Mouse (Mus musculus): ENCODE measurements around the gene Rps28.

Gene Rps28

GRCm38 (mm10) chr17:33817969-33818643 lies 6.3 kb downstream of the Rps28 start:
- Histone ChIP-seq H3K36me3 (ENCODE audit: insufficient read depth, low read length) (peaks cover 78% of the 10 kb centered on the region), H3K9me3 (ENCODE audit: low read length) (no peaks in the 10 kb centered on the region), H3K27me3 (ENCODE audit: insufficient read depth, low read length) (no peaks in the 10 kb centered on the region), H3K4me3 (replicated peaks; ENCODE audit: low read length) (peak overlapping the region; percentile 89), H3K4me1 (replicated peaks; ENCODE audit: low read depth, low read length) (peaks cover 83% of the 10 kb centered on the region)
- TF ChIP-seq CTCF (conservative IDR thresholded peaks at IDR 0.05; ENCODE audit: low read length) = no peak
- no peak for TF ChIP-seq NANOG (IDR thresholded peaks at IDR 0.05; ENCODE audit: borderline replicate concordance, low read length)
- TF ChIP-seq POU5F1 (IDR thresholded peaks at IDR 0.05; ENCODE audit: borderline replicate concordance, low read length) = no peak

- Histone ChIP-seq H3K27me3 (ENCODE audit: insufficient read depth, low read length) (no peaks in the 10 kb centered on the region), H3K36me3 (ENCODE audit: insufficient read depth, low read length) (peaks cover 71% of the 10 kb centered on the region), H3K4me3 (replicated peaks; ENCODE audit: low read length) (peak overlapping the region; percentile 89), H3K4me1 (replicated peaks; ENCODE audit: low read depth, low read length) (peaks cover 84% of the 10 kb centered on the region), H3K9me3 (ENCODE audit: low read length) (no peaks in the 10 kb centered on the region)
- TF ChIP-seq POU5F1 (IDR thresholded peaks at IDR 0.05; ENCODE audit: borderline replicate concordance, low read length) (no peak), CTCF (conservative IDR thresholded peaks at IDR 0.05; ENCODE audit: low read length) (no peak), NANOG (IDR thresholded peaks at IDR 0.05; ENCODE audit: borderline replicate concordance, low read length) (no peak)
Observed at GRCm38 (mm10) chr17:33817184-33817968, 7.0 kb downstream of the Rps28 start.

DNA sequence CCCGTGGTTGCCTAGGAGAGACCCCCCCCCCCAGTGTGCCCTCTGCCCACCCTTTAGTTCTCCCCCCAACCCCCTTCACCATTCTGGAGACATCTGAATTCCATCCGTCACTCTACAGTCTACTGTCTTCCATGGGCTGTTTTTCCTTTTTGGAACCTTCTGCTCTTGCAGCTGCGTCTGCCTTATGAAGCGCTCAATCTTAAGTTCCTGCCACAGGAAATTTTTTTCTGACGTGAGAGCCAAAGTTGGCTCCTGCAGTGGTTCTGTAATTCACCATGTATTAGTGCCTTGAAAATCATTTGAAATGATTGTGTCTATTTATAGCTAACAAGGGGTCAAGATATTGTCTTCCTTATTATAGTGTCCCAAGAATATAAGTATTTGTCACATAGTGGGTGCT lies 7.8 kb downstream of the Rps28 start:
- H3K36me3 ChIP-seq (ENCODE audit: insufficient read depth, low read length) = peaks cover 63% of the 10 kb centered on the region
- no peak for TF ChIP-seq NANOG (IDR thresholded peaks at IDR 0.05; ENCODE audit: borderline replicate concordance, low read length)
- no peak for TF ChIP-seq CTCF (conservative IDR thresholded peaks at IDR 0.05; ENCODE audit: low read length)
- no peak for TF ChIP-seq POU5F1 (IDR thresholded peaks at IDR 0.05; ENCODE audit: borderline replicate concordance, low read length)

GRCm38 (mm10) chr17:33815399-33815798 lies 9.0 kb downstream of the Rps28 start:
- no peak for TF ChIP-seq POU5F1 (IDR thresholded peaks at IDR 0.05; ENCODE audit: borderline replicate concordance, low read length)
- no peak for TF ChIP-seq CTCF (conservative IDR thresholded peaks at IDR 0.05; ENCODE audit: low read length)
- no peak for TF ChIP-seq NANOG (IDR thresholded peaks at IDR 0.05; ENCODE audit: borderline replicate concordance, low read length)
- peaks cover 51% of the 10 kb centered on the region for H3K36me3 ChIP-seq (ENCODE audit: insufficient read depth, low read length)
- H3K27me3 ChIP-seq (ENCODE audit: insufficient read depth, low read length) = no peaks in the 10 kb centered on the region
- H3K9me3 ChIP-seq (ENCODE audit: low read length) = no peaks in the 10 kb centered on the region
- peaks cover 79% of the 10 kb centered on the region for H3K4me1 ChIP-seq (replicated peaks; ENCODE audit: low read depth, low read length)
- H3K4me3 ChIP-seq (replicated peaks; ENCODE audit: low read length) = no peak overlapping the region

More for the DNA sequence above, 7.8 kb downstream of the Rps28 start:
- H3K27me3 ChIP-seq (ENCODE audit: insufficient read depth, low read length) = no peaks in the 10 kb centered on the region
- H3K9me3 ChIP-seq (ENCODE audit: low read length) = no peaks in the 10 kb centered on the region
- peaks cover 84% of the 10 kb centered on the region for H3K4me1 ChIP-seq (replicated peaks; ENCODE audit: low read depth, low read length)
- peak overlapping the region; percentile 89 for H3K4me3 ChIP-seq (replicated peaks; ENCODE audit: low read length)

GRCm38 (mm10) chr17:33812990-33813389 lies 11.4 kb downstream of the Rps28 start:
- Histone ChIP-seq H3K4me3 (replicated peaks; ENCODE audit: low read length) (peak overlapping the region; percentile 24), H3K27me3 (ENCODE audit: insufficient read depth, low read length) (no peaks in the 10 kb centered on the region), H3K4me1 (replicated peaks; ENCODE audit: low read depth, low read length) (peaks cover 74% of the 10 kb centered on the region), H3K9me3 (ENCODE audit: low read length) (no peaks in the 10 kb centered on the region), H3K36me3 (ENCODE audit: insufficient read depth, low read length) (peaks cover 27% of the 10 kb centered on the region)
- TF ChIP-seq CTCF (conservative IDR thresholded peaks at IDR 0.05; ENCODE audit: low read length) (no peak), NANOG (IDR thresholded peaks at IDR 0.05; ENCODE audit: borderline replicate concordance, low read length) (no peak), POU5F1 (IDR thresholded peaks at IDR 0.05; ENCODE audit: borderline replicate concordance, low read length) (no peak)

GRCm38 (mm10) chr17:33812475-33812874 lies 11.9 kb downstream of the Rps28 start:
- peak overlapping the region; percentile 24 for H3K4me3 ChIP-seq (replicated peaks; ENCODE audit: low read length)
- no peaks in the 10 kb centered on the region for H3K9me3 ChIP-seq (ENCODE audit: low read length)
- peaks cover 26% of the 10 kb centered on the region for H3K36me3 ChIP-seq (ENCODE audit: insufficient read depth, low read length)
- TF ChIP-seq POU5F1 (IDR thresholded peaks at IDR 0.05; ENCODE audit: borderline replicate concordance, low read length) (no peak), CTCF (conservative IDR thresholded peaks at IDR 0.05; ENCODE audit: low read length) (no peak), NANOG (IDR thresholded peaks at IDR 0.05; ENCODE audit: borderline replicate concordance, low read length) (no peak)
- peaks cover 74% of the 10 kb centered on the region for H3K4me1 ChIP-seq (replicated peaks; ENCODE audit: low read depth, low read length)
- no peaks in the 10 kb centered on the region for H3K27me3 ChIP-seq (ENCODE audit: insufficient read depth, low read length)

DNA sequence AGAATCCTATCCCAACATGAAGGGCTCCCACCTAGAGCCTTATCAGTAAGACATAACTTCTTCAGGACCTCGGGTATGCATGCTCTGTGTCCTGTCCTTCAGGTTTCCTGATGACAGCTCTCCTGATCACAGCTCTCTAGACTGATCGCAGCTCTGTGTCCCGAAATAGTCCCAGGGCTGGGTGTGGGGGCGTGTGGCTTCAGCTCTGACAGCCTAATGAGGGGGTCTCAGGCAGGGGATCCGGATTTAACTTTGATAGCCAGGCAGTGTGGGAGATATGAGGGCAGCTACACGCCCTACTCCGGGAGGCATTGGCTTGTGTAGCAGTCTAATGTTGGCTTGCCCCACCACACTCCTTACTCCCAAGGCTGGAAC lies 13.2 kb downstream of the Rps28 start:
- H3K36me3 ChIP-seq (ENCODE audit: insufficient read depth, low read length) = peaks cover 24% of the 10 kb centered on the region
- TF ChIP-seq NANOG (IDR thresholded peaks at IDR 0.05; ENCODE audit: borderline replicate concordance, low read length) = no peak
- no peak for TF ChIP-seq POU5F1 (IDR thresholded peaks at IDR 0.05; ENCODE audit: borderline replicate concordance, low read length)
- TF ChIP-seq CTCF (conservative IDR thresholded peaks at IDR 0.05; ENCODE audit: low read length) = no peak
- no peaks in the 10 kb centered on the region for H3K9me3 ChIP-seq (ENCODE audit: low read length)
- H3K4me3 ChIP-seq (replicated peaks; ENCODE audit: low read length) = peak overlapping the region; percentile 96
- peaks cover 80% of the 10 kb centered on the region for H3K4me1 ChIP-seq (replicated peaks; ENCODE audit: low read depth, low read length)
- H3K27me3 ChIP-seq (ENCODE audit: insufficient read depth, low read length) = no peaks in the 10 kb centered on the region

GRCm38 (mm10) chr17:33810334-33811141 lies 13.8 kb downstream of the Rps28 start, which contains the start of gene Kank3:
Kank3 (plus strand) TSS chr17:33810519.
- H3K36me3 ChIP-seq (ENCODE audit: insufficient read depth, low read length) = peaks cover 18% of the 10 kb centered on the region

More at GRCm38 (mm10) chr17:33810334-33811141, 13.8 kb downstream of the Rps28 start, which contains the start of gene Kank3:
- peak within 1 kb of the TSS; percentile 96 for H3K4me3 ChIP-seq (replicated peaks; ENCODE audit: low read length)
- H3K9me3 ChIP-seq (ENCODE audit: low read length) = no peaks in the 10 kb centered on the region
- peaks cover 80% of the 10 kb centered on the region for H3K4me1 ChIP-seq (replicated peaks; ENCODE audit: low read depth, low read length)
- H3K27me3 ChIP-seq (ENCODE audit: insufficient read depth, low read length) = no peaks in the 10 kb centered on the region
- TF ChIP-seq POU5F1 (IDR thresholded peaks at IDR 0.05; ENCODE audit: borderline replicate concordance, low read length) = no peak
- no peak for TF ChIP-seq CTCF (conservative IDR thresholded peaks at IDR 0.05; ENCODE audit: low read length)
- TF ChIP-seq NANOG (IDR thresholded peaks at IDR 0.05; ENCODE audit: borderline replicate concordance, low read length) = no peak

All from E14TG2a.4 (cell line).